Mouse (Mus musculus) hindbrain, embryonic 11.5 days (tissue): Measurements from ENCODE around the gene Zbed6. TPM values are rescaled to one million over a fixed set of nuclear protein-coding genes. Genes with fewer than 3 reads are reported as not detected.

Experiments
- ATAC-seq: fragments of 200-750 bp; cut with Nextera tagmentation; 2 replicates; pipeline ENCODE4 v1.8.0; 2017; ENCODE audit warnings: mild to moderate bottlenecking, moderate TSS enrichment, moderate library complexity; ENCODE audit not compliant: low FRiP score
- DNase-seq: peaks from one replicate; pipeline ENCODE4 v3.0.0-alpha.2; 2015; ENCODE audit warnings: low spot score
- H3K27ac ChIP-seq: fragments of 300-500 bp; sonication (generic); 2 replicates; pipeline ENCODE4 v1.5.1; 2014; ENCODE audit warnings: mild to moderate bottlenecking, low read depth, low read length
- H3K27me3 ChIP-seq: fragments of 300-500 bp; sonication (generic); 2 replicates; pipeline ENCODE4 v1.6.1; 2014; ENCODE audit warnings: mild to moderate bottlenecking, low read length, moderate library complexity, mixed read lengths; ENCODE audit not compliant: control insufficient read depth, insufficient read depth
- H3K36me3 ChIP-seq: fragments of 300-500 bp; sonication (generic); 2 replicates; pipeline ENCODE4 v1.6.1; 2014; ENCODE audit warnings: mild to moderate bottlenecking, low read length, moderate library complexity, mixed read lengths; ENCODE audit not compliant: control insufficient read depth, insufficient read depth
- H3K4me1 ChIP-seq: fragments of 300-500 bp; sonication (generic); replicated peaks from 2 replicates; pipeline ENCODE4 v1.6.1; 2014; ENCODE audit warnings: low read length, mixed read lengths; ENCODE audit not compliant: control insufficient read depth, insufficient read depth
- H3K4me2 ChIP-seq: fragments of 300-500 bp; sonication (generic); replicated peaks from 2 replicates; pipeline ENCODE4 v1.6.1; 2014; ENCODE audit warnings: mild to moderate bottlenecking, low read depth, low read length
- H3K4me3 ChIP-seq: fragments of 300-500 bp; sonication (generic); 2 replicates; pipeline ENCODE4 v1.5.1; 2014; ENCODE audit warnings: low read depth, low read length
- H3K9ac ChIP-seq: fragments of 300-500 bp; sonication (generic); 2 replicates; pipeline ENCODE4 v1.6.1; 2014; ENCODE audit warnings: low read depth, low read length
- H3K9me3 ChIP-seq: fragments of 300-500 bp; sonication (generic); 2 replicates; pipeline ENCODE4 v1.6.1; 2016; ENCODE audit warnings: low read length; ENCODE audit not compliant: control insufficient read depth
- WGBS: fragments of 180-500 bp; shearing (Covaris S2); extraction: QIAGEN DNeasy Blood & Tissue Kit; methylation state at CpG from one replicate; pipeline ENCODE4 v1.1.7; 2014; 5-methylcytosine and 5-hydroxymethylcytosine counted together
- polyA plus RNA-seq: library from polyadenylated mRNA; unstranded; fragments of >200 nt; fragmentation: Nextera tagmentation; extraction: Ambion mirVana; gene quantifications from 2 replicates; pipeline ENCODE4 v1.2.1, GENCODE M21; 2014

Zbed6 gene
- polyA plus RNA-seq, 1 experiment from 2014 or later = not detected

DNA sequence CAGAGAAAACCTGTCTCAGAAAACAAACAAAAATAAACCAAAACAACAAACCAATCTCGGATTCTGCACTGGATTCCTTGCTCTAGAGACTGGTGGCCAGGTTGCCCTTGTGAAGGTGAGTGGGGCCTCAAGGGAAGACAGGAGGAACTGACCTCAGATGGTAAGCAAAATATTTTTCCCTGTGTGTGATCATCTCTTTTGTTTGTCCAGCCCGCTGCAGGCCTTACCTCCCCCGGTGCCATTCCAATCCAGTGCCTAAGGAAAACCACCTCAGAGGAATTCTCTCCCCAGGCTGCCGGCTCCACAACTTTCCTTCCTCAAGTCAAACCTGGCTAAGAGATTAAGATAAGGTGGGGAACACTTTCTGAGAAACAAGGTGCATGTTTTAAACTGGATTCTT is 31.5 kb upstream of the Zbed6 start:
- 51% methylated on average over 4 of the region's 4 CpGs for WGBS
- H3K4me1 ChIP-seq = no peaks in the 10 kb centered on the region; the same call in 1 of the 2 replicates
- no peak for ATAC-seq
- H3K4me3 ChIP-seq = no peak overlapping the region
- no peak overlapping the region for H3K27ac ChIP-seq
- no peak overlapping the region for H3K4me2 ChIP-seq
- H3K36me3 ChIP-seq = no peaks in the 10 kb centered on the region
- no peaks in the 10 kb centered on the region for H3K27me3 ChIP-seq
- no peaks in the 10 kb centered on the region for H3K9me3 ChIP-seq
- H3K9ac ChIP-seq = no peak overlapping the region
- no peak for DNase-seq

DNA sequence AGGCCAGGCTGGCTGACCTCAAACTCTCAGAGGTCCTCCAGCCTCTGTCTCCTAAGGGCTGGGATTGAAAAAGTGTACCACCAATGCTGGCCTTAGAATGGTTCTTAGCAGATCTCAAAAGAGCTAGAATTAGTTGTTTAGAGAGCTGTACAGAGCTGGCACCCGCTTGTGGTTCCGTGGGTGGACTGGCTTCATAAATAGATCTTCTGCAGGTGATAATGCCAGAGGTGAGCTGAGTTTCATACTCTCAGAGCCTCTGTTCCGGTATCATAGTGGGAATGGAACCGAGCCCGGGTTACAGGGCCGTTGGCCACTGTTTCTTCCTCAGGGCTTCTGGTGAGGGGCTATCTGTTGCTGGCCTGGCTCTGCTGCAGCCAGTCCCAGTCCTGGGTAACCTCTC is 30.4 kb upstream of the Zbed6 start:
- H3K36me3 ChIP-seq = no peaks in the 10 kb centered on the region
- H3K9ac ChIP-seq = no peak overlapping the region
- H3K27ac ChIP-seq = no peak overlapping the region
- H3K4me2 ChIP-seq = no peak overlapping the region
- 95% methylated on average over 6 of the region's 6 CpGs for WGBS
- ATAC-seq (no peak), DNase-seq (no peak)
- no peaks in the 10 kb centered on the region; the same call in 1 of the 2 replicates for H3K4me1 ChIP-seq
- no peak overlapping the region for H3K4me3 ChIP-seq
- no peaks in the 10 kb centered on the region for H3K9me3 ChIP-seq
- no peaks in the 10 kb centered on the region for H3K27me3 ChIP-seq

DNA sequence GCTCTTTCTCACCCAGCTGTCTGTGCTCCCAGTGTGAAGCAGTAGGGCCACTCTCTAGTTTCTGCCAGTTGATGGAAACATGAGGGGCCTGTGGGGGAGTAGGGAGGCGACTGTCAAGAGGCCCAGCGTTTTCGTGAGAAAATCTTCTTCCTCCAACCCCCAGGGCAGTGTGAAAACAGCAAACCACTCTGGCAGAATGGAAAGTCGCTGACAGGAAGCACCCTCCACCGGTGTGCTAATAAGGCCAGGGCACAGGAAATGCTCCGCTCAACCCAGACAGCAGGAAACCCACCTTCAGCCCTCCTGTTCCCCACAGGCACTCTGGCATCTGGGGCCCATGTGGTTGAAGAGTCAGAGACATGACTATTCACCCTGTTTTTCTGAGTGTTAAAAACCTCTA is 29.2 kb upstream of the Zbed6 start, which contains the start of gene Lax1:
Gene Lax1 (minus strand): TSS at position 212 of the 400 bp plus-strand sequence.
- Histone ChIP-seq H3K27me3 (no peaks in the 10 kb centered on the region), H3K27ac (no peak within 1 kb of the TSS), H3K4me1 (no peaks in the 10 kb centered on the region; the same call in 1 of the 2 replicates), H3K9ac (no peak within 1 kb of the TSS), H3K36me3 (no peaks in the 10 kb centered on the region), H3K4me2 (no peak within 1 kb of the TSS), H3K4me3 (no peak within 1 kb of the TSS), H3K9me3 (no peaks in the 10 kb centered on the region)
- no peak for ATAC-seq
- DNase-seq = no peak
- 46% methylated on average over 6 of the region's 6 CpGs for WGBS

DNA sequence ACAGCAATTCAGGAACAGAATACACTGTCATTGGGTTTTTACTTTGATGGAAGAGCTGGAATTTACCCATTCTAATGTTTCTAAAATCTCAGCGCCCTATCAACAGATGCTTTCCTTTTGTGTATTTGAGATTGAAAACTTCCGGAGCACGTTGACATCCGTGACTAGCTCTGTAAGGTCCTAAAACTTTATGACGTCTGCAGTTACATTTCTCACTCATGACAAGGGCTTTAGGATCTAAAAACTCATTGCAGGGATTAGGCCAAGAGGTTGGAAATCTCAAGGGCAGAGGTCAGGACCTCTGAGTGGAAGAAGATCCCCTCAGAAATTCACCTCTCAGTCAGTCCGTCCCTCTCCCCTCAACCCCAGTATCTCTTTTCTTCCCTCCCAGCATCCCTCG is 27.6 kb upstream of the Zbed6 start:
- no peaks in the 10 kb centered on the region for H3K27me3 ChIP-seq
- H3K9me3 ChIP-seq = no peaks in the 10 kb centered on the region
- DNase-seq (no peak), ATAC-seq (no peak)
- no peak overlapping the region for H3K9ac ChIP-seq
- H3K4me3 ChIP-seq = no peak overlapping the region
- H3K36me3 ChIP-seq = no peaks in the 10 kb centered on the region
- H3K4me1 ChIP-seq = no peaks in the 10 kb centered on the region
- no peak overlapping the region for H3K4me2 ChIP-seq
- 79% methylated on average over 7 of the region's 7 CpGs for WGBS
- no peak overlapping the region for H3K27ac ChIP-seq

DNA sequence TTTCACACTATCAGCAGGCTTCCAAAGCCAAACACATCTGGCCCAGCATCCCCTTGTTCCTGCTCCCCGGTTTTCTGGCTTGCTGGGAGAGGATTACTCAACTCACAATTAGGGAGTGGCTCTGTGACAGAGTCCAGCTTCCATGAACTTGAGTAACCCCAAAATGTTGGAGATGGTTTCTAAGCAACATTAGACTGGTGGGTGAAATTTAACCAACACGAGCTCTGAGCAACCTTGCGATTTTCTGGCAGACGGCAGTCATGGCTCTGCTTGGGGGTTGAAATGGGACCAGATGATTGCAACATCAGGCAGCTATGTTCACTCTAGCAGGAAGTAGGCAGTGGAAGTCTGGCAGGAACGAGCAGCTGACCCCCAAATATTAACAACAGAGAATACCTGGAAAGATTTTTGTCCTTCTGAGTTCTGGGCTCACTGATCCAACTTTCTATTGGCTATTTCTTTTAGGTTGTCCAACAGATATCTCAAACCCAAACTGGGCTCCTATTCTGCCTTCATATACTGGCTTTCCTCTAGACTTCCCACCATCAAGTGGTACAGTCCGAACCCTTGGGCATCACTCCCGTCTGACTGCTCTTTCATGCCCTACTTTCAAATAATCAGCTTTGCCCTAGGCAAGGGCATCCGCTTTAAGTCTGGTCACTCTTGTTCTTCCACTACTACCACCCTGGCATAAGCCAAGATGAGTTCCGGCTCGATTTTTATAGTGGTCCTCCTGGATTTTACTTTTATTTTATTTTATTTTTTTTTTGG is 25.2 kb upstream of the Zbed6 start:
- Histone ChIP-seq H3K4me2 (no peak overlapping the region), H3K4me3 (no peak overlapping the region), H3K9ac (no peak overlapping the region), H3K4me1 (no peaks in the 10 kb centered on the region), H3K27me3 (no peaks in the 10 kb centered on the region), H3K9me3 (no peaks in the 10 kb centered on the region), H3K27ac (no peak overlapping the region), H3K36me3 (no peaks in the 10 kb centered on the region)
- ATAC-seq (no peak), DNase-seq (no peak)
- WGBS = 81% methylated on average over 10 of the region's 10 CpGs

DNA sequence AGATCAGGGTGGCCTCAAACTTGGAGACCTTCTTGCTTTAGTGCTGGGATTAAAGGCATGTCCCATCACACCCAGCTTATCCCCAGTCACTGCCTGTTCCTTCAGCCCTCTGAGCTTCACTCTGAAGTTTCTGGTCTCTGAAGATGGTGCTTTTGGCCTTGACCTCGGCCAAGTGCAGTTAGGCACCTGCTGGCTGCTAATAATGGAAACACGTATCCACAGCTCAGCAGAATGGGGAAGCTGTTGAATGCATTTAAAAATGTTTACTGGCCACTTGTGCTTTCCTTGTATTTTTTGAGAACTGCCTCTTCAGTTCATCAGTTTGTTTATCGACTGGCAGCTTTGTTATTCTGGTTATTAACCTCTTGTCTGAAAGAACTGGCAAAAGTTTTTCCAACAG is 11.1 kb upstream of the Zbed6 start:
- no peak overlapping the region for H3K27ac ChIP-seq
- H3K4me1 ChIP-seq = no peaks in the 10 kb centered on the region
- no peaks in the 10 kb centered on the region for H3K27me3 ChIP-seq
- 82% methylated on average over 3 of the region's 3 CpGs for WGBS
- H3K9ac ChIP-seq = no peak overlapping the region
- no peaks in the 10 kb centered on the region for H3K36me3 ChIP-seq
- H3K4me3 ChIP-seq = no peak overlapping the region
- DNase-seq (no peak), ATAC-seq (no peak)
- H3K9me3 ChIP-seq = no peaks in the 10 kb centered on the region
- H3K4me2 ChIP-seq = no peak overlapping the region

DNA sequence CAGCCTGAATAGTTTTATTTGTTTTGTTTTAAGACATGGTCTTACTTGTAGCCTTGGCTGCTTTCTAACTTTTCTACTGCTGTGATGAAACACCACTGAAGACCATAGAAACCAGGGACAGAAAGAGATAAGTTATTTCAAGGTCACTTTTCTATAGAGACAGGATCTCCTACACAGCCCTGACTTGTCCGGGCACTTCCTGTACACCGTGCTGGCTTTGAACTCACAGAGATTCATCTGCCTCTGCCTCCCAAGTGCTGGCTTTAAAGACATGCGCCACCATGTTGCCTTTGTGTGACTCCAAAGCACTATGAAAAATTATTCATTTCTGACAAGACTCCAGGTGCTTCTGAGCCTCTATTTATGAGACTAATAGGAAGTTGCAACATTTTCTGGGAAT is 10.6 kb upstream of the Zbed6 start:
- WGBS = 91% methylated on average over 3 of the region's 3 CpGs
- DNase-seq (no peak), ATAC-seq (no peak)
- Histone ChIP-seq H3K4me2 (no peak overlapping the region), H3K9ac (no peak overlapping the region), H3K4me3 (no peak overlapping the region), H3K9me3 (no peaks in the 10 kb centered on the region), H3K4me1 (no peaks in the 10 kb centered on the region), H3K27me3 (no peaks in the 10 kb centered on the region), H3K36me3 (no peaks in the 10 kb centered on the region), H3K27ac (no peak overlapping the region)

DNA sequence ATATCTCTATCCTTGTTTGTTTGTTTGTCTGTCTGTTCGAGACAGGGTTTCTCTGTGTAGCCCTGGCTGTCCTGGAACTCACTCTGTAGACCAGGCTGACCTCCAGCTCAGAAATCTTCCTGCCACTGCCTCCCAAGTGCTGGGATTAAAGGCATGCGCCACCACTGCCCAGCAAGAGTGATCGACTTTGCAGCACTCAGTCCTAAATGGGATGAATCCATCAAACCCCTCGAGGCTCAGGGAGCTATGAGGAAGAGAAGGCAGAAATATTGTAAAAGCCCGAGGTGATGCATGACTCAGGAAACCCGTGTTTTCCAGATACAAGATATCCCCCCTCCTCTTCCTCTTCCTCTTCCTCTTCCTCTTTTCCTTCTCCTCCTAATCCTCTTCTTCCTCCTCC is 10.1 kb upstream of the Zbed6 start:
- no peak overlapping the region for H3K4me3 ChIP-seq
- DNase-seq = no peak
- WGBS = 90% methylated on average over 6 of the region's 6 CpGs
- no peaks in the 10 kb centered on the region for H3K36me3 ChIP-seq
- H3K4me2 ChIP-seq = no peak overlapping the region
- no peak overlapping the region for H3K27ac ChIP-seq
- no peak for ATAC-seq
- no peaks in the 10 kb centered on the region for H3K9me3 ChIP-seq
- H3K9ac ChIP-seq = no peak overlapping the region
- no peaks in the 10 kb centered on the region for H3K4me1 ChIP-seq
- no peaks in the 10 kb centered on the region for H3K27me3 ChIP-seq

DNA sequence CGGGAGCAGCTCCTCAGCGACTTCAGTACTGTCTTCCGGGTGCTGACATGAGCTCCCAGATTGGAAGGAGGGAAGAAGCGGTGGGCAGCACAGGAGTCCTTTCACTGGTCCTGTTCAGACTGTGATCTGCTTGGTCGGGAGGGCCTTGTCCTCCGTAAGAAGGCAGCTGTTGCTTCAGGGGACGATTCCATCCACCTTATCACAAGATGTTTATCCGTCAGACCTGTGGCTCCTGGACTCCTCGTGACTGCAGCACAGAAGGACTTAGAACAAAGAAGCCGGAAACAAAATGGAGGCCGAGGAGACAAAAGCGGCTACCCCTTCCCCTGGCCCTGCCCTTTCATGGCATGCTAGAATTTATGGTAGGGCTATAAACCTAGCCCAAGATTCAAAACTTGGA is 9.5 kb upstream of the Zbed6 start:
- Histone ChIP-seq H3K4me2 (no peak overlapping the region), H3K36me3 (no peaks in the 10 kb centered on the region), H3K4me1 (no peaks in the 10 kb centered on the region), H3K27me3 (no peaks in the 10 kb centered on the region), H3K9me3 (no peaks in the 10 kb centered on the region), H3K27ac (no peak overlapping the region), H3K4me3 (no peak overlapping the region), H3K9ac (no peak overlapping the region)
- no peak for DNase-seq
- no peak for ATAC-seq
- 79% methylated on average over 12 of the region's 12 CpGs for WGBS
